Mouse (Mus musculus): ENCODE data around the gene Lce1h. TPM values are rescaled to one million over a fixed set of nuclear protein-coding genes. Genes with fewer than 3 reads are reported as not detected.

Gene Lce1h
- polyA plus RNA-seq (2012; rRNA removed): not detected in 2 replicates

GRCm38 (mm10) chr3:92764965-92765364 is at the start of gene Lce1h:
Gene Lce1h (minus strand): TSS chr3:92765065.

GRCm38 (mm10) chr3:92807791-92808190 is 42.9 kb upstream of the Lce1h start, which contains the start of gene Lce1k:
Gene Lce1k (minus strand): TSS chr3:92807891.

GRCm38 (mm10) chr3:92790414-92790813 is 25.5 kb upstream of the Lce1h start, which contains the start of gene Lce1j:
Gene Lce1j (minus strand): TSS chr3:92790514.

GRCm38 (mm10) chr3:92778799-92779198 is 13.9 kb upstream of the Lce1h start, which contains the start of gene Lce1i:
Gene Lce1i (minus strand): TSS chr3:92778899.

GRCm38 (mm10) chr3:92752238-92752637 is 12.6 kb downstream of the Lce1h start, which contains the start of gene Lce1g:
Gene Lce1g (minus strand): TSS chr3:92752338.

GRCm38 (mm10) chr3:92738996-92739395 is 25.9 kb downstream of the Lce1h start, which contains the start of gene Gm38119:
Gene Gm38119 (minus strand): TSS chr3:92739096.

GRCm38 (mm10) chr3:92720250-92720649 is 44.6 kb downstream of the Lce1h start, which contains the start of gene Lce1f:
Gene Lce1f (minus strand): TSS chr3:92720350.

Other genes starting within 250 kb of the Lce1h start
- not detected in 2 replicates for gene 2310046K23Rik, start 230.6 kb downstream of the Lce1h start, polyA plus RNA-seq (2012; rRNA removed)
- 0.03 TPM in 2 replicates for gene Ivl, start 191.3 kb downstream of the Lce1h start, polyA plus RNA-seq (2012; rRNA removed)
- 0.03 TPM in 1 of 2 replicates, not detected in the other for gene Smcp, start 176.1 kb downstream of the Lce1h start, polyA plus RNA-seq (2012; rRNA removed)
- gene 2210017I01Rik, start 157.6 kb downstream of the Lce1h start, polyA plus RNA-seq (2012; rRNA removed): not detected in 2 replicates
- not detected in 2 replicates for gene Lce6a, start 143.4 kb downstream of the Lce1h start, polyA plus RNA-seq (2012; rRNA removed)
- not detected in 2 replicates for gene Lce1a1, start 116.8 kb downstream of the Lce1h start, polyA plus RNA-seq (2012; rRNA removed)
- not detected in 2 replicates for gene Lce1b, start 108.1 kb downstream of the Lce1h start, polyA plus RNA-seq (2012; rRNA removed)
- gene Lce1a2, start 94.8 kb downstream of the Lce1h start, polyA plus RNA-seq (2012; rRNA removed): not detected in 2 replicates
- gene Lce1c, start 85.8 kb downstream of the Lce1h start, polyA plus RNA-seq (2012; rRNA removed): not detected in 2 replicates
- not detected in 2 replicates for gene Lce1d, start 77.9 kb downstream of the Lce1h start, polyA plus RNA-seq (2012; rRNA removed)
- gene Lce1e, start 56.0 kb downstream of the Lce1h start, polyA plus RNA-seq (2012; rRNA removed): not detected in 2 replicates
- not detected in 2 replicates for gene Lce1f, start 44.7 kb downstream of the Lce1h start, polyA plus RNA-seq (2012; rRNA removed)
- gene Gm38119, start 26.0 kb downstream of the Lce1h start, polyA plus RNA-seq (2012; rRNA removed): not detected in 2 replicates
- not detected in 2 replicates for gene Lce1g, start 12.7 kb downstream of the Lce1h start, polyA plus RNA-seq (2012; rRNA removed)
- gene Lce1i, start 13.8 kb upstream of the Lce1h start, polyA plus RNA-seq (2012; rRNA removed): not detected in 2 replicates
- not detected in 2 replicates for gene Lce1j, start 25.4 kb upstream of the Lce1h start, polyA plus RNA-seq (2012; rRNA removed)
- not detected in 2 replicates for gene Lce1k, start 42.8 kb upstream of the Lce1h start, polyA plus RNA-seq (2012; rRNA removed)
- gene Kprp, start 62.2 kb upstream of the Lce1h start, polyA plus RNA-seq (2012; rRNA removed): not detected in 2 replicates
- gene Lce1l, start 86.2 kb upstream of the Lce1h start, polyA plus RNA-seq (2012; rRNA removed): not detected in 2 replicates
- not detected in 2 replicates for gene 2310050C09Rik, start 105.2 kb upstream of the Lce1h start, polyA plus RNA-seq (2012; rRNA removed)
- gene Lce3a, start 161.2 kb upstream of the Lce1h start, polyA plus RNA-seq (2012; rRNA removed): not detected in 2 replicates
- gene Lce3b, start 167.9 kb upstream of the Lce1h start, polyA plus RNA-seq (2012; rRNA removed): not detected in 2 replicates
- gene Lce3c, start 179.4 kb upstream of the Lce1h start, polyA plus RNA-seq (2012; rRNA removed): not detected in 2 replicates
- gene Lce3d, start 192.3 kb upstream of the Lce1h start, polyA plus RNA-seq (2012; rRNA removed): not detected in 2 replicates
- not detected in 2 replicates for gene Lce3e, start 202.0 kb upstream of the Lce1h start, polyA plus RNA-seq (2012; rRNA removed)
- not detected in 2 replicates for gene Lce3f, start 227.2 kb upstream of the Lce1h start, polyA plus RNA-seq (2012; rRNA removed)